Mouse (Mus musculus): ENCODE results near the gene Apex2.
"Not testable (repeated sequence)": the region's sequence is repeated elsewhere in the genome, so short reads cannot be mapped to it uniquely, and the experiment has no call there.

DNA sequence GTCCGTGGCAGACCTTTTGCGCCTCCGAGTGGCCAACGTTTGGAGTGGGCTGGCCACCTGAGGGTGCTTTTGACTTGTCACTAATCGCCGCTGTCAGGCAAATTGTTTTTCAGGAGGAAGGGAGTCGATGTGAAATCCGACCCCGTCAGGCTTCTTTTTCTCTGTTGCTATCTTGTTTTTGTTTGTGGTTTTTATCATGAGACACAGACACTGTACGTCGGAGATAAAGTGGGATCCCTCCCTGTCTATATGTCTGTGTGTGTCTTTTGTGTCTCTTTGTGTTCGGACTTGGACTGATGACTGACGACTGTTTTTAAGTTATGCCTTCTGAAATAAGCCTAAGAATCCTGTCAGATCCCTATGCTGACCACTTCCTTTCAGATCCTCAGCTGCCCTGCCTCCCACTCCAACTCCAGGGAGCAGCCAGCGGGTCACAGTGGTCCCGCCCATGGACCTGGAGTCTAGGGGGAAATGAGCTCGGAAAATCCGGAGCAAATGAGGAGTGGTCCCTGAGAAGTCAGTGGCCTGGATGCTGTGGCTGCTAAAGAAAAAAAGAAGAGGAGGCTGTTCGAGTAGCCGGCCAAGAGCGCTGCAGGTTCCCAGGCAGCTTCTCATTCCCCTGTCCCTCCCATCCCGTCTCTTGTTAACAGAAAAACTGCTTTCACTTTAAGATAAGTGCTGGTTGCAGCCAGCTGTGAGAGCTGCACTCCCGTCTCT is 103.2 kb downstream of the Apex2 start:
- not testable (repeated sequence) for TF ChIP-seq CTCF (IDR thresholded peaks at IDR 0.05; ENCODE audit: low read depth); EP300 (optimal IDR thresholded peaks at IDR 0.05)

Measured in stomach, postnatal 0 days (tissue).